Mouse (Mus musculus) embryonic stem cell, embryonic (primary cell): ENCODE results near the gene Scarb1.

Experiments
- CTCF ChIA-PET, 4 experiments: fragments of 300-600 bp in 2 of 4; fragments of 350-600 bp in 2 of 4; sonication (Branson Sonifier 250); formaldehyde crosslinking; loops; one replicate each; lab custom pipeline; 2022; ENCODE audit warnings: inconsistent platforms in 2 of 4; lab: Charles Lee
- POLR2A ChIA-PET, 4 experiments: fragments of 300-600 bp in 2 of 4; fragments of 350-600 bp in 2 of 4; sonication (Branson Sonifier 250); formaldehyde crosslinking; loops; one replicate each; lab custom pipeline; 2022; ENCODE audit warnings: antibody characterized with exemption in 4 of 4, inconsistent platforms in 1 of 4; lab: Charles Lee

The Scarb1 gene

DNA sequence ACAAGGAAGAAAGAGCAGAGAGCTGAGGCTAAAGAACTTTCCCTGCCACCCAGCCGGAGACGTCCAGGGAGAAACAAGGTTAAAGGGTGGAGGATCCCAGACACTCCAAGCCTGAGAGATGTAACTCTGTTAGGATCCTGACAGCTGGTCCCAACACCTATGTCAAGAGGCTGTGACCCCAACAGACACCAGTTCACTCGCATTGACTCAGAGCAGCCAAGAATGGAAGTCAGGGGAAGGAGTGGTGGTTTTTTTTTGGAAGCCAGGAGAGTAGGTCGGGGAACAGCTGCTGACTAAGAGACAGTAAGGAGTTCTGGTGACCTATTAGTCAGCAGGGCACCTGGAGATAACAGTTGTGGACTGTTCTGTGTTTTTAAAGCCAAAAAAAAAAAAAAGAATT, 31.1 kb upstream of the Scarb1 start:
- POLR2A ChIA-PET = interaction anchor here (0.7 to 3.5 kb wide), 12 partner anchors 11 to 276 kb away, joined by 3 to 25 read pairs (median 3); partner anchors contain the start of gene Bri3bp (in 1 of the 4)

DNA sequence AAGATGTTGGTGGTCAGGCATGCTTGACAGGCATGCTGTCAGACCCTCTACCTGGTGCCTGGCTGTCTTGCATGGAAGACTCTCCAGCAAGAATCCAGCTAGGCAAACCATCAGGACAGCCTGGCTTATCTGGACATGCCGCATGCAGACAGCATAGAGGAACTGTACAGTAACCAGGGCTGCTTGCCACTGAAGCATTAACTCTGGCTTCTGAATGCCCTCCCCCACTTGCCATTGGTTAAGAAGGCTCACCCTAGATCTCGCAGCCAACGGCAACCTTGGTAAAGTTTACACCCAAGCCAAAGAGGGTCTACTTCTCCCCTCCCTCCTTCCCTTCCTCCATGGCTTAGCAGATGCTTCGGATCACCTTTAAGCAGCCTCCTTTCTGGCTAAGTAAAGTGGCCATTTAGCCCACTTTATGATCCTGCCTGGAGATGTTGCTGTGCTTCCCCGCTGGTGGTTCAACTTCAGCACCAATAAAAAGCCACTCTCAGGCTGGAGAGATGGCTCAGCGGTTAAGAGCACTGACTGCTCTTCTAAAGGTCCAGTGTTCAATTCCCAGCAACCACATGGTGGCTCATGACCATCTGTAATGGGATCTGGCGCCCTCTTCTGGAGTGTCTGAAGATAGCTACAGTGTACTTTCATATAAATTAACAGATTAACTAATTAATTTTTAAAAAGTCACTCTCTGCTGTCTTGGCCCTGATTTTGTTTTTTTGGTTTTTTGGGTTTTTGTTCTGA, 30.2 kb upstream of the Scarb1 start:
- ChIA-PET CTCF (interaction anchor here (0.7 to 1.7 kb wide), 9 partner anchors 30 to 152 kb away, joined by 3 to 6 read pairs (median 4); partner anchors contain the start of gene Scarb1 (in 1 of the 4)), POLR2A (interaction anchor here (0.7 to 3.5 kb wide), 9 partner anchors 10 to 117 kb away, joined by 3 to 25 read pairs (median 3); partner anchors contain the start of genes Gm10382 (in 1 of the 4) and Ubc (in 1 of the 4))

More for the DNA sequence above, 31.1 kb upstream of the Scarb1 start:
- CTCF ChIA-PET = interaction anchor here (0.6 to 1.7 kb wide), 11 partner anchors 12 to 151 kb away, joined by 3 to 6 read pairs (median 4); partner anchors contain the start of gene Scarb1 (in 1 of the 4)

DNA sequence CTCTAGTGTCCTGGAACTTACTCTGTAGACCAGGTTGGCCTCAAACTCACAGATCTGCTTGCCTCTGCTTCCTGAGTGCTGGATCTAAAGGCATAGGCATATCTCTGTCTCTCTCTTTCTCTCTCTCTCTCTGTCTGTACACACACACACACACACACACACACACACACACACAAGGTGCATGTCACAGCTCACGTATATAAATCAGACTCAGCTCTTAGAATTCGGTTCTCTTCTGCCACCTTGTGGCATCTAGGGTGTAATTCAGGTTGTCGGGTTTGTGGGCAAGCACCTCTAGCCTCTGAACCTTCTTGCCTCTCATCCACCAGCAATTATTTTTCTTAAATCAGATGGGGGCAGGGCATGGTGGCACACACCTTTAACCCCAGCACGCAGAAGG, 27.7 kb upstream of the Scarb1 start:
- ChIA-PET POLR2A (interaction anchor here (0.5 to 3.1 kb wide), 27 partner anchors 11 to 97 kb away, joined by 3 to 18 read pairs (median 4); partner anchors contain the start of genes Ubc (in 2 of the 4), Bri3bp (in 1 of the 4), Gm10382 (in 1 of the 4) and Scarb1 (in 1 of the 4)), CTCF (interaction anchor here (0.5 to 4.0 kb wide), 89 partner anchors 8 to 826 kb away, joined by 3 to 94 read pairs (median 4); partner anchors contain the start of gene Scarb1 (in 3 of the 4))

DNA sequence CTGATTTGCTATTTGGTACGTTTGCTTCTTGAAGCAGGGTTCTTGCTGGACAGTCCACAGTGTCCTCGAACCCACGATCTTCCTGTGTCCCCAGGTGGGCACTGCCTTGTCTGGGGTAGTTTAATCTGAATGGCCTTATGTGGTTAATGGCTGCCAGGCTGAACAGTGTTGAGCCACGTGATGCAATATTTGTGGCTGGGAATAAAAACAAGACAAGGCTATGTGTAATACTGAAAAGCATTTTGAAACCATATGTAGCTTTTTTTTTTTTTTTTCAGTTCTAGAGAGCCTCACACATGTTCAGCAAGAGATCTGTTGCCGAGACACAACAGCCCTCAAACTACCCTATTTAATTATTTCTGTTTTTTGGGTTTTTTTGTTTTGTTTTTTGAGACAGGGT, 27.3 kb upstream of the Scarb1 start:
- ChIA-PET POLR2A (interaction anchor here (0.6 to 3.1 kb wide), 28 partner anchors 12 to 489 kb away, joined by 3 to 18 read pairs (median 4); partner anchors contain the start of genes Ubc (in 2 of the 4), Gm10382 (in 1 of the 4) and Scarb1 (in 1 of the 4)), CTCF (interaction anchor here (0.5 to 4.0 kb wide), 90 partner anchors 8 to 826 kb away, joined by 3 to 94 read pairs (median 4); partner anchors contain the start of gene Scarb1 (in 3 of the 4))

DNA sequence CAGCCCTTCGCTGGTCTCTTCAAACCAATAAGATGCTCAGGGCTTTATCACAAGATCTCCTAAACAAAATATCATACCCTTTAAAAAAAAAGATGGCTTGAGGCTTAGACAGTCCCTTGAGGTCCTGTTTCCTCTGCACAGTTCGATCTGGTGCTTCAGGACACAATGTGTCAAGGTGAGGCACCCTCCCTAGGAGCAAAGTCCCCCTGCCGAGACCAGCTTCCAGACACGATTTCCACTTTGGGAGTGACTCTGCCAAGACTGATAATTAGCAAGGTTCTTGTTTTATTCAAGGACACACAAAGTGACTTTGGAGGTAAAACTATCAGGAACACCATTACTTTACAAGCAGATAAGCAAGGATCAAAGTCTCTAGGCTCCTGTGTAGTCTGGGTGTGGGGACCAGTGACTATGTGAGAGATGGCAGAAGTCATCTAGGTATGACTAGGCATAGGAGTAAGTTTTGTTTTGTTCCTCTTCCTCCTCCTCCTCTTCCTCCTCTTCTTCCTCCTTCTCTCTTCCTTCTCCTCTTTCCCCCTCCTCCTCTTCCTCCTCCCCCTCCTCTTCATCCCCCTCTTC, 24.0 kb upstream of the Scarb1 start:
- ChIA-PET POLR2A (interaction anchor here in 2 of 4 experiments (0.6 to 0.9 kb wide), 3 partner anchors 14 to 99 kb away, joined by 3 to 14 read pairs (median 6); no protein-coding TSS in a partner anchor), CTCF (interaction anchor here in 3 of 4 experiments (0.6 to 1.6 kb wide), 5 partner anchors 16 to 100 kb away, joined by 3 to 13 read pairs (median 4); no protein-coding TSS in a partner anchor)

DNA sequence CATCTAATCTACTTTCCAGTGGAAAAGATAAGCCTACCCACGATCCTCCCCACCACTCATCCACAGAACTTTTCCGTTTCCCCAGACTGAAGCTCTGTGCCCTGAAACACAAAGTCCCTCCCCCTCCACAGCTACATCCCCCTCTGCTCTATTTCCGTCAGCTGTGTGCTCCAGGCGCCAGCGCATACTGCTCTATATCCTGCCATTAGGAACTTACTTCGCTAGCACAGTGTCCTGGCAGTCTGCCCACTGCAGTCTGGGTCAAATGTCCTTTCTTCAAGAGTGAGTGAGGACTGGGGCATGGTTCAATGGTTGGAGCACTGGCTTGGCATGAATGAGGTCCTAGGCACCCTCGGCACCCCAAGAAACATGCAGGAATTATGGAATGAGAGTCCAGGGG, 23.0 kb upstream of the Scarb1 start:
- ChIA-PET POLR2A (no interaction called here), CTCF (interaction anchor here in 1 of 4 experiments (1.6 kb wide), 1 partner anchor 15 kb away, joined by 4 read pairs; no protein-coding TSS in a partner anchor)

DNA sequence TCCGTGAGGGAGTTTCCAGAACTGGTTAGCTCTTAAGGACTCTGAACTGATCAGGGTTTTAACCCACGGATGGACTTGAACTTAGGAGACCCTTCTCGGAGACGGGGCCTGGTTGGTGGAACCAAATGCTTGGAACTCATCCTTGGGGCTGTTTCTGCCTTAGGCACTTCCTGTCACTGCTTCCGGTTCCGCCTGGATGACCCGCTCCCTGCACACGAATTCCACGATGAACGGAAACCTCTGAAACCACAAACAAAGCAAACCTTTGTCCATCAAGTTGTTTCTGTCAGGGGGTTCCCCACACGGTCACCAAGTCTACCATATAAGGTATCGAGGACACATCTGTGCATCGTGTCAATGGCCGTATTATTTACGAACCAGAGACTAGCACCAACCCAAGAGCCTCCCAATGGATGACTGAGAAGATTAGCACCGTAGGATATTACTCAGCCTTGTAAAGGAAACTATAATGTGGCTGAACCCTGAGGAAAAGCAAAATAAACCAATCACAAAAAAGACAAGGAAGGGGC, 20.2 kb upstream of the Scarb1 start:
- ChIA-PET POLR2A (interaction anchor here in 2 of 4 experiments (0.6 to 1.5 kb wide), 2 partner anchors 13 to 24 kb away, joined by 3 to 6 read pairs; no protein-coding TSS in a partner anchor), CTCF (interaction anchor here in 3 of 4 experiments (0.5 to 1.3 kb wide), 8 partner anchors 9 to 462 kb away, joined by 3 to 7 read pairs (median 4); no protein-coding TSS in a partner anchor)

DNA sequence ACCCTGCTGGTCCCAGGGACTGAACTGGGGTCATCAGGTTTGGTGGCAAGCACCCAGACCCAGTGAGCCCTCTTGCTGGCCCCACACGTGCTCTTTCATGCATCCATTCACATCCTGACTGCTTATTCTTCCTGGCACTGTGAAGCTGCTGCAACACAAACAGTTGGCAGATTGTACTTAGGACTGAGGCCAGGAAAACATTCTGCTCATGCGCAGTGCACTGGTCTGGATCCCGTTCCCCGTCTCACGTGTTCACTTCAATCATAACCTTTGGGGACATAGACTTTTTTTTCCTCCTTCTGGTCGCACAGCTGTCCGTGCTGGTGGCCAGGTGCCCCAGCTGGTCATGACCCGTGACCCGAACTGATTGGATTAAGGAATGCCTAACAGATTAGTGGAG, 19.7 kb upstream of the Scarb1 start:
- ChIA-PET POLR2A (interaction anchor here in 2 of 4 experiments (0.6 to 1.5 kb wide), 2 partner anchors 12 to 24 kb away, joined by 3 to 6 read pairs; no protein-coding TSS in a partner anchor), CTCF (interaction anchor here in 2 of 4 experiments (0.5 to 1.3 kb wide), 2 partner anchors 9 to 12 kb away, joined by 3 to 6 read pairs; no protein-coding TSS in a partner anchor)

DNA sequence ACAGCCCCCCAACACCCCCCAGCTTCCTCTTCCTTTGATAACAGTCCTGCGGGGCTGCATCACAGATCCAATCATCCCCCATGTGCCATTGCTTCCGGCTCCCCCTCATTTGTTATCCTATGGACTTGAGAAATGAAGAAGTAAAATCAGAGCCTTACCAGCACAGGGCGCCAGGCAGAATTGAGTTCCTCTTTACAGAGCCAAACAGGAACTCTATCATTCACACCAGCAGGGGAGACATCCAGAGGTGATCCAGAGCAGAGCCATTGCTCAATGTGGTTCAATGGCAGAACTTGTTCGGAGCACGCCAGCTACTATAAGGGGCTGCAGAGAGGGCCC, 17.3 kb upstream of the Scarb1 start:
- ChIA-PET CTCF (interaction anchor here in 2 of 4 experiments (0.6 to 2.3 kb wide), 4 partner anchors 10 to 291 kb away, joined by 3 to 8 read pairs (median 3); no protein-coding TSS in a partner anchor), POLR2A (interaction anchor here in 3 of 4 experiments (0.6 to 1.0 kb wide), 4 partner anchors 11 to 110 kb away, joined by 3 read pairs; no protein-coding TSS in a partner anchor)

DNA sequence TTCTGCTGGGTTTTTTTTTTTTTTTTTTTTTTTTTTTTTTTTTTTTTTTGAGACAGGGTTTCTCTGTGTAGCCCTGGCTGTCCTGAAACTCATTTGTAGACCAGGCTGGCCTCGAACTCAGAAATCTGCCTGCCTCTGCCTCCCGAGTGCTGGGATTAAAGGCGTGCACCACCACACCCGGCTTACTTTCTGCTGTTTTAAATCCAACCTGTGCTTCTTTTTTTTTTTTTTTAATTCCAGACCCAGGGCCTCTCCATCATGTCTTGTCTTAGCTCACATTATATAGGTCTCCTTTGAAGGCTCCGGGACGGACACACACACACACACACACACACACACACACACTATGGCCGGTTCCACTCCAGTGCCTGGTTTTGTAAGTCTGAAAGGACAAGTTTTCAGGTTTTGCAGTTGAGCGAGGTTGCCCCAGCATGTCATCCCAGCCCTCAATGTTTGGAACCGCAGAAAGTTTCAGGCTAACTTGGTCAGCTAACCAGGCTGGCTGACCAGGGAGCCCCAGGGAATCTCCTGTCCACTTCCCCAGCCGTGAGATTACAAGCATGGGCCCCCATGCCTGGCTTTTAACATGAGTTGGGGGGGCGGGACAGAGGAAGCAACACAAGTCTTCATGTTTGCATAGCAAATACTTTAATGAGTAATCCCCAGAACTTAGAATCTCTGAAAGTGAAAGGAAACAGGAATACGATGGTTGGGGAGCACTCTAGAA, 16.8 kb upstream of the Scarb1 start:
- POLR2A ChIA-PET = interaction anchor here (0.5 to 1.1 kb wide), 11 partner anchors 11 to 272 kb away, joined by 3 to 12 read pairs (median 3); partner anchors contain the start of gene Gm10382 (in 1 of the 4)
- CTCF ChIA-PET = interaction anchor here in 1 of 4 experiments (0.5 to 2.3 kb wide), 5 partner anchors 9 to 291 kb away, joined by 3 to 8 read pairs (median 4); no protein-coding TSS in a partner anchor

DNA sequence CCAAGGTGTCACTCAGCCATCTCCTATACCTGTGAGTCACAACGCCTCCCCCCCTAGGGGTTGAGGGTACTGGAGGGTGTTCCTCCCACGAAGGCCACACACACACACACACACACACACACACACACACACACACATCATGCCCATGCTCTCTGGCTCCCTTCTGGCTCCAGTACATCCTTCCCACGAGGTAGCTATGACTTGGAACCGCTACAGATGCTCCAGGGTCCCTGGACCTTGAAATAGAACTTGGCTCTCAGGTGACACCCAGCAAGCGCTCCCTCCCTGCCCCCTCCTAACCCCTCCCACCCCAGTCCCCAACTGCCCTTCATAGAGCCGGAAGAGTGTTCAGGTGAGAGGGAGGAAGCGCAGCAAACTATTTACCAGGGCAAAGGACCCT, 14.8 kb upstream of the Scarb1 start:
- POLR2A ChIA-PET = interaction anchor here in 3 of 4 experiments (0.6 to 4.6 kb wide), 7 partner anchors 15 to 864 kb away, joined by 3 to 15 read pairs (median 3); partner anchors contain the start of gene Scarb1 (in 2 of the 3)
- CTCF ChIA-PET = interaction anchor here (0.6 to 1.2 kb wide), 6 partner anchors 13 to 578 kb away, joined by 3 to 11 read pairs (median 4); no protein-coding TSS in a partner anchor

DNA sequence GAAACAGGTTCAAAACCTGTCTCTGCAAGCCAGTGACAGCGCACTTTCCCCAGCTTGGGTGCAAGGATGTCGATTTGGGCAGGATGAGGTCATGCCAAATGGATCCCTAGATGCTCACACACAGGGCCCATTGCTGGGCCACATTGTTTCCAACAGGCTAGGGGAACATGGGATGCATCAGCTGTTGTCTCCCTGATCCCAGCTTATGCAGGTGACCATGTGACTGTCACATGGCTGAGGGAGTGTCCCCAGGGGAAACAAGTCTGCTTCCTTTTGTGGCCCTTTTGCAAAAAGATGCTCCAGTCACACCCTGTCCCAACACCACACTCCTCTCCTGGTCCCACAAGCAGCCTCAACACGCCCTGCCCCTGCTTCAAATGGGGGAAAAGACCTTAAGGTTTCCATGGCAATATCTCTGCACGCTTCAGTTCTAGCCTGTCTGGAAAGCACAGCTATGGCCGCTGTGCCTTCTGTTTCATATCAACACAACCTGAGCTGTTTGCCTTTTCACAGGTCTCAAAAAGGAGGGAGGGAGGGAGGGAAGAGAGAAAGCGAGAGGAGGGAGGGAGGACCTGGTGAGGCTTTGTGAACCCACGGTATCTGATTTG, 14.1 kb upstream of the Scarb1 start:
- ChIA-PET POLR2A (interaction anchor here in 3 of 4 experiments (0.6 to 4.6 kb wide), 8 partner anchors 14 to 68 kb away, joined by 3 to 15 read pairs (median 4); partner anchors contain the start of gene Scarb1 (in 2 of the 3)), CTCF (interaction anchor here (0.6 to 1.4 kb wide), 10 partner anchors 12 to 753 kb away, joined by 3 to 9 read pairs (median 4); no protein-coding TSS in a partner anchor)

DNA sequence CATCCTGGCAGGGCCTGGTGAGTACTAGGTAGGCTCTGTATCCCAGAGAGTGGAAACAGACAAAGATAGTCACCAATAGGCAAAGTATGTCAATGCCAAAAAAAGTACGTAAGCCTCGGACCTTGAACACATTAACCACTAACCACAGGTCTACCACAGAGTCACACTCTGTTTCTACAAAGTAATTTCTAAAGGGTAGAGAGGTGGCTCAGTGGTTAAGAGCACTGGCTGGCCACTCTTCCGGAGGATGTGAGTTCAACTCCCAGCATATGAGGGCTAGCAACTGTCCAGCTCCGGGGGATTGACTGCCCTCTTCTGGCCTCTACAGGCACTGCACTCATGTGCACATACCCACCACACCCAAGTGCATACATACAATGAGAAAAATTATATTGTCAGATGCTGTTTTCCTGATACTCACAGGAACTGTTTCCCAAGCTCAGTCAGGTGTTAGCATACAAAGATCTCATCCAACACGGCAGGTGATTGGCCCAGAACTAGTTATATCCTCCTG, 11.9 kb upstream of the Scarb1 start:
- ChIA-PET POLR2A (interaction anchor here in 2 of 4 experiments (0.8 to 4.6 kb wide), 7 partner anchors 12 to 41 kb away, joined by 3 to 21 read pairs (median 4); partner anchors contain the start of gene Scarb1 (in 2 of the 2)), CTCF (interaction anchor here (0.6 to 3.0 kb wide), 8 partner anchors 11 to 82 kb away, joined by 3 to 15 read pairs (median 4); no protein-coding TSS in a partner anchor)

DNA sequence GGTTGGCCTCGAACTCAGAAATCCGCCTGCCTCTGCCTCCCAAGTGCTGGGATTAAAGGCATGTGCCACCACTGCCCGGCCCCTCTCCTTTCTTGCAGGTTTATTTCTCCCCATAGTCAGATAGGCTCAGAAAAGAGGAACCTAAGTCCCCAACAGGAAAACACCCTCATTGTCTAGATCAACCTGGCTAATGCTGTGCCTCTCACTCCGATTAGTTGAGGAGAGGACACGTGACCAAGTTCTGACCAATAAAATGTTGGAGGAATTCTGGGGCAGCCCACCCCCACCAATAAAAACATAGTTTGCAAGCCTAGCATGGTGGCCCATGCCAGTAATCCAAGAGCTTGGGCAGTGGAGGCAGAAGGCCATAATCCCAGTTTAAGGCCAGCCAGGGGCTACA, 11.0 kb upstream of the Scarb1 start:
- ChIA-PET CTCF (interaction anchor here (0.6 to 3.0 kb wide), 11 partner anchors 9 to 261 kb away, joined by 3 to 15 read pairs (median 3); no protein-coding TSS in a partner anchor), POLR2A (interaction anchor here in 3 of 4 experiments (0.7 to 4.6 kb wide), 12 partner anchors 11 to 288 kb away, joined by 3 to 21 read pairs (median 4); partner anchors contain the start of gene Scarb1 (in 2 of the 3))

DNA sequence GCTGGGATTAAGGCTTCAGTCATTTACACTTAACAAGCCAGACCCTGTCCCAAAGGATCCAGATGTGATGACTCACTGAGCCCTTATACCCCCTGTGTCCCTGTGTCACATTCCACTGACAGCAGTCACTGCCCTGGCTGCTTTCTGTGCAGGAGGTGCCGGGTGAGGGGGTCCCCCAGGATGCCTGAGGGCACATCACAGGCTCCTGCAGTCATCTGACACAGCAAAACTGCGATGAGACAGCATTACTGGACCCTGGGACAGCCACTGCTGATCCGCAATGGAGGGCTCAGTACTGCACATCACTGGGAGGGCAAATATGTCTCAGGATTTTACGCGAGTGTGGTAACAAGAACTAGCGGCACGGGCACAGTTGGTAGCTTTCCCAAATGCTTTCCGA, 10.2 kb upstream of the Scarb1 start:
- CTCF ChIA-PET = interaction anchor here in 3 of 4 experiments (0.6 to 3.0 kb wide), 9 partner anchors 12 to 202 kb away, joined by 3 to 15 read pairs (median 4); no protein-coding TSS in a partner anchor
- POLR2A ChIA-PET = interaction anchor here in 3 of 4 experiments (0.7 to 3.9 kb wide), 6 partner anchors 10 to 287 kb away, joined by 3 to 21 read pairs (median 4); partner anchors contain the start of gene Scarb1 (in 1 of the 3)
